Mouse (Mus musculus) bone marrow macrophage, adult 2 months (primary cell): ENCODE measurements around the gene Steap3. TPM values are rescaled to one million over a fixed set of nuclear protein-coding genes. Genes with fewer than 3 reads are reported as not detected.

Experiments used
- H3K27ac ChIP-seq: 2 replicates; pipeline ENCODE4 v1.5.1; 2012; ENCODE audit warnings: low read depth, low read length; ENCODE audit not compliant: insufficient read depth
- H3K4me1 ChIP-seq: 2 replicates; pipeline ENCODE4 v1.6.1; 2012; ENCODE audit warnings: low read length; ENCODE audit not compliant: control insufficient read depth, insufficient read depth
- H3K4me3 ChIP-seq: 2 replicates; pipeline ENCODE4 v1.5.1; 2012; ENCODE audit warnings: mild to moderate bottlenecking, low read length, moderate library complexity; ENCODE audit not compliant: insufficient read depth
- CTCF ChIP-seq: IDR thresholded peaks from 2 replicates; pipeline ENCODE4 v1.5.1; 2012; ENCODE audit warnings: low read depth, mild to moderate bottlenecking, low read length, moderate library complexity
- POLR2A ChIP-seq: IDR thresholded peaks from 2 replicates; pipeline ENCODE4 v1.6.1; 2012; ENCODE audit warnings: mild to moderate bottlenecking, low read depth, low read length, borderline replicate concordance
- polyA plus RNA-seq: library from polyadenylated mRNA; stranded (reverse); fragments of >200 nt; gene quantifications from 2 replicates; pipeline ENCODE4 v1.2.4, GENCODE M21; 2012; ENCODE audit not compliant: missing spikeins, insufficient read depth, insufficient read length

Steap3 gene
- polyA plus RNA-seq, 1 experiment: 22.6 TPM

GRCm38 (mm10) chr1:120207568-120207967 lies 64.9 kb downstream of the Steap3 start:
- Histone ChIP-seq H3K4me3 (no peak overlapping the region), H3K27ac (no peak overlapping the region), H3K4me1 (peaks cover 18% of the 10 kb centered on the region)
- TF ChIP-seq POLR2A (no peak), CTCF (no peak)

DNA sequence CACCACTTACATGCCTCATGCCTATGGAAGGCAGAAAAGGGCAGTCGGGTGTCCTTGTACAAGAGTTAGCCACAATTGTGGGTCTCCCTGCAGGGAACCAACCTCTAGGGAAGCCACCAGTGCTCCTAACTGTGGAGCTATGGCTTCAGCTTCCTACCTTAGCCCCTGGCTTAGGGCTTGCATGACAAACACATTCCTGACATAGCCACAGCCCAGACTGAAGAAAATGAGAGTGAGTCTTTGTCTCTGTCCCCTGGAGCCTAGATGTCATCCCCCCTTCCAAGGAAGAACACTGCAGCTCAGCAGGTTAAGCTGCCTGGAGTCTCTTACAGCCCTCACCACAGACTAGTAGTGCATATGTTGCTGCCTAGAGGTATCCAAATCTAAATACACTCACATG lies 67.7 kb downstream of the Steap3 start:
- no peak for TF ChIP-seq CTCF
- TF ChIP-seq POLR2A: no peak
- H3K4me3 ChIP-seq: no peak overlapping the region
- H3K4me1 ChIP-seq: peaks cover 24% of the 10 kb centered on the region
- H3K27ac ChIP-seq: no peak overlapping the region

DNA sequence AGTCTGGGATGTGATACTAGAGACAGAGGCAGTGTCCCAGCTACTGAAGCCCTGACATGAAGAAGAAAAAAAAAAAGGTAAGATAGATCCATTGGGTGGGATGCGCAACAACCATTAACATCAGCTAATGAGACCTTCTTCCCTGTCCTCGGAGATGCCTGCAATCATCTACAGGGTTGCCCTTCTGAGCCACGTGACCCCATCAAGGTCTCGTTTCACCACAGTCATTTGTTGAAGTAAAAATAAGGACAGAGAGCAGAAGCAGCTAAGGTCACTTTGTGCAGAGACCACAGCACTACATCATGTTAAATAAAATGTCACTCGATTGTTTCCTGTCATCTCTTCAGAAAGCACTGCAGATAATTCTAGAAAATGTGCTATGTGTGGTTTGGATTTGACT lies 68.7 kb downstream of the Steap3 start:
- TF ChIP-seq CTCF: no peak
- TF ChIP-seq POLR2A: no peak
- H3K4me3 ChIP-seq: no peak overlapping the region
- H3K27ac ChIP-seq: no peak overlapping the region
- H3K4me1 ChIP-seq: peaks cover 24% of the 10 kb centered on the region

DNA sequence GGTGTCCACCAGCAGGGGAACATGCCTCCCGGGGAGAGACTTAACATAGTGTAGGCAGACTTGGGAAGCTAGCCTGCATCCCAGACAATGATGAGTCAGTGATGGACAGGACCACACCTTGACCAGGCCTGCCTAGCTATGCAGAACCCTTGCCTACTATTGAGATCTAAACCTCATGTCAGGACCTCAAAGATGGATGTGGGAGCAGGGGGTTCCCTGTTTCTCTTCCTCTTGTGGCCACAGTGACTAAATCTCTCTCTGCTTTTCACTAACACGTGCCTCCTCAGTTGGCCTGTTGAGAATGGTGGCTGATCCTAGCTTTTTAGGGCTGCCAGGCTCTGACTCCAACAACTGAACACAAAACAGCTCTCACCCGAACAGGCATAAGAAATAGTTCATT lies 70.0 kb downstream of the Steap3 start:
- Histone ChIP-seq H3K4me1 (peaks cover 18% of the 10 kb centered on the region), H3K4me3 (no peak overlapping the region), H3K27ac (no peak overlapping the region)
- TF ChIP-seq CTCF (no peak), POLR2A (no peak)

GRCm38 (mm10) chr1:120198942-120199341 lies 73.6 kb downstream of the Steap3 start:
- TF ChIP-seq POLR2A: no peak
- TF ChIP-seq CTCF: no peak
- Histone ChIP-seq H3K27ac (no peak overlapping the region), H3K4me1 (peaks cover 13% of the 10 kb centered on the region), H3K4me3 (no peak overlapping the region)

- Histone ChIP-seq H3K4me1 (peaks cover 12% of the 10 kb centered on the region), H3K4me3 (no peak overlapping the region), H3K27ac (no peak overlapping the region)
- TF ChIP-seq POLR2A (no peak), CTCF (no peak)
Measured at GRCm38 (mm10) chr1:120198151-120198550, 74.4 kb downstream of the Steap3 start.

- Histone ChIP-seq H3K4me3 (no peak overlapping the region), H3K4me1 (peaks cover 5% of the 10 kb centered on the region), H3K27ac (no peak overlapping the region)
- TF ChIP-seq POLR2A (no peak), CTCF (peak; percentile 90)
Measured at GRCm38 (mm10) chr1:120197189-120197588, 75.3 kb downstream of the Steap3 start.

DNA sequence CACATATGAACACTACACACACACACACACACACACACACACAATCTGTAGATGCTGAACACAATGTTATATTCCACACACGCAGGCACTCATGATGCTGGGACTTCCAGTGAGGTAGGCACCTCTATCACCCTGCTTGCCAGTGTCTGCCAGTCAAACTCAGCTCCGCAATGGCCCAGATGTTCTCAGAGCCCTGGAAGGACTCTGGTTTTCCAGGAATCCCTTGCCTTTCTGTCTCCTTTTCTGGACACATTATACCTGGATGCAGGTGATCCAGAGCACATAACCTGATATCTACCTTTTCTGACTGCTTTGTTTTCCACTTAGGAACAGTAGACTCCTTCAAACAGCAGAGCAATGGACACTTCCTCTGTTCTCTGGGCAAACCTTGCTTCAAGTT lies 75.8 kb downstream of the Steap3 start:
- H3K4me1 ChIP-seq: 0 out of 2 replicates have a peak, but pooled peaks cover 2% of the 10 kb centered on the region
- no peak overlapping the region for H3K27ac ChIP-seq
- TF ChIP-seq POLR2A (no peak), CTCF (no peak)
- H3K4me3 ChIP-seq: no peak overlapping the region

DNA sequence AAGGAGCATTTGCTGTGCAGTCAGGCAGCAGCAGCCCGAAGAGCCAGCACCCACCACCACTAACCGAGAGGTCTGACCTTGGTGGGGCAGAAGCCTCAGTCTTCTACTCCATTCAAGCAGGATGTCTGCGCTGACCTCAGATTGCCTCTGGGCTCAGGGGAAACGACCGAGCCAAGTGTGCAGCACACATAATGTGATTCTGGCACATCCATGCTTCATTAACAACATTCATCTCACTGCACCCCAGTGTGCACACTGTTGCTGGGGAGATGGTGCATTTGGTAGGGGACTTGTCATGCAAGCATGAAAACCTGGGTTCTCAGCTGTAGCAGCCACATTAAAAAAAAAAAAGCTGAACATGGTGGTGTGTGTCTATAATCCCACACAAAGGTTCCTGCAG lies 76.6 kb downstream of the Steap3 start:
- H3K4me3 ChIP-seq: no peak overlapping the region
- H3K4me1 ChIP-seq: 0 out of 2 replicates have a peak, but pooled peaks cover 2% of the 10 kb centered on the region
- no peak for TF ChIP-seq CTCF
- TF ChIP-seq POLR2A: no peak
- no peak overlapping the region for H3K27ac ChIP-seq

DNA sequence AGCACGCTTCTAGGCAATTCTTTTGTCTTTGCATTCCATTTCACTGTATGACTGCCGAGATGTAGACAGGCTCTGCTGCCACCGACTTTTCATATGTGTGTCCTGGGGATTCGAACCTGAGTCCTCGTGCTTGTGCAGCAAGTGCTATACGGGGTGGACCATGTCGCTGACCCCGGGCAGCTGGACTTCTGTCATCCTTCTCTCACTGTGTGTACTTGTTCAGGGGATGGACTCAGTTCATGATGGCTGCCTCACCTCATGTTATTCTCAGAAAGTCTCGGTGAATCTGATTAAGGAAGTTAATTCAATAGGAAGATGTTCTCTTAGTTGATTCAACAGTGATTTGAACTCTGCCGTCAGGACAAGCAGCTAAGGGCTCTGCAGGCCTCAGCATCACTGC lies 78.9 kb downstream of the Steap3 start:
- TF ChIP-seq CTCF (no peak), POLR2A (no peak)
- H3K4me3 ChIP-seq: no peak overlapping the region

GRCm38 (mm10) chr1:120192321-120192720 lies 80.2 kb downstream of the Steap3 start:
- no peak for TF ChIP-seq POLR2A
- Histone ChIP-seq H3K4me1 (0 out of 2 replicates have a peak, but pooled peaks cover 2% of the 10 kb centered on the region), H3K4me3 (no peak overlapping the region), H3K27ac (no peak overlapping the region)

More for the DNA sequence above, 78.9 kb downstream of the Steap3 start:
- Histone ChIP-seq H3K27ac (no peak overlapping the region), H3K4me1 (0 out of 2 replicates have a peak, but pooled peaks cover 2% of the 10 kb centered on the region)
